Mouse (Mus musculus) small intestine, adult 2 months (tissue): Measurements from ENCODE around the gene Prkd2. TPM values are rescaled to one million over a fixed set of nuclear protein-coding genes. Genes with fewer than 3 reads are reported as not detected.
A peak's percentile ranks its signal among the peaks of the same experiment; 100 is the strongest.

Source experiments
- H3K27ac ChIP-seq: fragments of 200-500 bp; 2 replicates; pipeline ENCODE4 v1.5.1; 2012; ENCODE audit warnings: low read depth, low read length, control low read depth, inconsistent platforms; ENCODE audit not compliant: insufficient read depth
- H3K27me3 ChIP-seq: fragments of 200-500 bp; 2 replicates; pipeline ENCODE4 v1.6.1; 2012; ENCODE audit warnings: mild to moderate bottlenecking, moderate library complexity, low read length, inconsistent platforms; ENCODE audit not compliant: control insufficient read depth, insufficient read depth
- H3K36me3 ChIP-seq: fragments of 200-500 bp; 2 replicates; pipeline ENCODE4 v1.6.1; 2012; ENCODE audit warnings: mild to moderate bottlenecking, low read length, control low read depth, inconsistent platforms; ENCODE audit not compliant: control insufficient read depth, insufficient read depth
- H3K4me1 ChIP-seq: fragments of 200-500 bp; 2 replicates; pipeline ENCODE4 v1.6.1; 2012; ENCODE audit warnings: low read length, inconsistent platforms, mixed read lengths; ENCODE audit not compliant: control insufficient read depth, insufficient read depth, insufficient read length
- H3K4me3 ChIP-seq: fragments of 200-500 bp; 2 replicates; pipeline ENCODE4 v1.5.1; 2012; ENCODE audit warnings: low read depth, mild to moderate bottlenecking, control low read depth, inconsistent platforms, low read length, moderate library complexity
- CTCF ChIP-seq: fragments of 200-500 bp; IDR thresholded peaks from 2 replicates; pipeline ENCODE4 v1.5.1; 2012; ENCODE audit warnings: low read depth, mild to moderate bottlenecking, control low read depth, inconsistent platforms, low read length, moderate library complexity, mixed read lengths; ENCODE audit not compliant: insufficient replicate concordance, insufficient read length; ENCODE audit errors: extremely low read depth
- POLR2A ChIP-seq: fragments of 200-500 bp; IDR thresholded peaks from 2 replicates; pipeline ENCODE4 v1.6.1; 2012; ENCODE audit warnings: low read depth, mild to moderate bottlenecking, control low read depth, inconsistent platforms, low read length, moderate library complexity
- WGBS: fragments of 180-500 bp; shearing (Covaris S2); methylation state at CpG from one replicate; pipeline ENCODE4 v1.1.7; 2018; 5-methylcytosine and 5-hydroxymethylcytosine counted together
- polyA plus RNA-seq: library from polyadenylated mRNA; depleted of rRNA; stranded (reverse); fragments of >200 nt; gene quantifications from 2 replicates; pipeline ENCODE4 v1.2.3, GENCODE M21; 2012

The Prkd2 gene
- polyA plus RNA-seq, 1 experiment = 44.0 TPM

- no peak for TF ChIP-seq CTCF
- 0 out of 2 replicates have a peak, but pooled peaks have one; percentile 9 for TF ChIP-seq POLR2A
- Histone ChIP-seq H3K27me3 (no peaks in the 10 kb centered on the region), H3K36me3 (peaks cover 23% of the 10 kb centered on the region), H3K4me1 (peaks cover 20% of the 10 kb centered on the region), H3K4me3 (peak overlapping the region; percentile 80), H3K27ac (peak overlapping the region; percentile 83)
- 44% methylated on average over 11 of the region's 11 CpGs for WGBS
Observed at GRCm38 (mm10) chr7:16841561-16842560, 841 bp upstream of the Prkd2 start.

- 1% methylated on average over 33 of the region's 33 CpGs for WGBS
- peak; percentile 28; the same call in 1 of the 2 replicates for TF ChIP-seq POLR2A
- no peak for TF ChIP-seq CTCF
Observed at GRCm38 (mm10) chr7:16843441-16844171, 904 bp downstream of the Prkd2 start.

GRCm38 (mm10) chr7:16844696-16845071 is 2.0 kb downstream of the Prkd2 start:
- peaks cover 23% of the 10 kb centered on the region for H3K36me3 ChIP-seq
- H3K27ac ChIP-seq = peak overlapping the region; percentile 92
- peak overlapping the region; percentile 81 for H3K4me3 ChIP-seq
- 10% methylated on average over 3 of the region's 3 CpGs for WGBS
- TF ChIP-seq POLR2A = no peak
- no peak for TF ChIP-seq CTCF
- H3K4me1 ChIP-seq = peaks cover 20% of the 10 kb centered on the region
- no peaks in the 10 kb centered on the region for H3K27me3 ChIP-seq

More at GRCm38 (mm10) chr7:16843441-16844171, 904 bp downstream of the Prkd2 start:
- no peaks in the 10 kb centered on the region for H3K27me3 ChIP-seq
- H3K27ac ChIP-seq = peak overlapping the region; percentile 92
- peak overlapping the region; percentile 80 for H3K4me3 ChIP-seq
- H3K36me3 ChIP-seq = peaks cover 18% of the 10 kb centered on the region
- H3K4me1 ChIP-seq = peaks cover 20% of the 10 kb centered on the region

GRCm38 (mm10) chr7:16845072-16845819 is 2.5 kb downstream of the Prkd2 start:
- WGBS = 13% methylated on average over 14 of the region's 14 CpGs
- H3K36me3 ChIP-seq = peaks cover 26% of the 10 kb centered on the region
- H3K27ac ChIP-seq = peak overlapping the region; percentile 92
- peaks cover 20% of the 10 kb centered on the region for H3K4me1 ChIP-seq
- H3K27me3 ChIP-seq = no peaks in the 10 kb centered on the region
- peak overlapping the region; percentile 81 for H3K4me3 ChIP-seq
- TF ChIP-seq POLR2A (no peak), CTCF (no peak)

- whole genome bisulfite sequencing = 26% methylated on average over 10 of the region's 10 CpGs
- TF ChIP-seq CTCF = no peak
- no peak for TF ChIP-seq POLR2A
Observed at GRCm38 (mm10) chr7:16845820-16846167, 3.1 kb downstream of the Prkd2 start.

GRCm38 (mm10) chr7:16846775-16847174 is 4.1 kb downstream of the Prkd2 start:
- no peak overlapping the region for H3K27ac ChIP-seq
- peaks cover 16% of the 10 kb centered on the region for H3K4me1 ChIP-seq
- no peak overlapping the region for H3K4me3 ChIP-seq
- TF ChIP-seq CTCF (no peak), POLR2A (no peak)
- 90% methylated on average over 5 of the region's 5 CpGs for WGBS
- H3K27me3 ChIP-seq = no peaks in the 10 kb centered on the region
- peaks cover 29% of the 10 kb centered on the region for H3K36me3 ChIP-seq

More at GRCm38 (mm10) chr7:16845820-16846167, 3.1 kb downstream of the Prkd2 start:
- peak overlapping the region; percentile 81 for H3K4me3 ChIP-seq
- H3K4me1 ChIP-seq = peaks cover 22% of the 10 kb centered on the region
- H3K36me3 ChIP-seq = peaks cover 27% of the 10 kb centered on the region
- peak overlapping the region; percentile 92 for H3K27ac ChIP-seq
- H3K27me3 ChIP-seq = no peaks in the 10 kb centered on the region
